Mouse (Mus musculus): ENCODE measurements around the gene Rgs7bp. TPM values are rescaled to one million over a fixed set of nuclear protein-coding genes. Genes with fewer than 3 reads are reported as not detected.
"Not testable (repeated sequence)": the region's sequence is repeated elsewhere in the genome, so short reads cannot be mapped to it uniquely, and the experiment has no call there.

Gene Rgs7bp
- polyA plus RNA-seq, 1 experiment from 2014 or later = 0.91 TPM

GRCm38 (mm10) chr13:104916106-104916505 is 138.6 kb downstream of the Rgs7bp start:
- no peak overlapping the region for H3K4me3 ChIP-seq
- no peaks in the 10 kb centered on the region for H3K4me1 ChIP-seq
- no peaks in the 10 kb centered on the region for H3K9me3 ChIP-seq
- WGBS = 85% methylated on average over 2 of the region's 2 CpGs
- DNase-seq (ENCODE audit: low spot score) = no peak
- no peaks in the 10 kb centered on the region for H3K27me3 ChIP-seq (replicated peaks; ENCODE audit: low read depth, poor library complexity, severe bottlenecking)
- no peaks in the 10 kb centered on the region for H3K36me3 ChIP-seq (replicated peaks)
- H3K27ac ChIP-seq (replicated peaks) = no peak overlapping the region

- H3K27ac ChIP-seq (replicated peaks) = no peak overlapping the region
- DNase-seq (ENCODE audit: low spot score) = no peak
- no peak overlapping the region for H3K4me3 ChIP-seq
- no peaks in the 10 kb centered on the region for H3K4me1 ChIP-seq
- H3K36me3 ChIP-seq (replicated peaks) = no peaks in the 10 kb centered on the region
- H3K9me3 ChIP-seq = no peaks in the 10 kb centered on the region
- WGBS = 89% methylated on average over 17 of the region's 17 CpGs
- H3K27me3 ChIP-seq (replicated peaks; ENCODE audit: low read depth, poor library complexity, severe bottlenecking) = no peaks in the 10 kb centered on the region
These were observed 140.3 kb downstream of the Rgs7bp start for GRCm38 (mm10) chr13:104914288-104914895.

GRCm38 (mm10) chr13:104911626-104912025 is 143.1 kb downstream of the Rgs7bp start:
- H3K27ac ChIP-seq (replicated peaks); H3K36me3 ChIP-seq (replicated peaks); H3K9me3 ChIP-seq; H3K4me1 ChIP-seq; H3K4me3 ChIP-seq; DNase-seq (ENCODE audit: low spot score); H3K27me3 ChIP-seq (replicated peaks; ENCODE audit: low read depth, poor library complexity, severe bottlenecking): not testable (repeated sequence)
- WGBS = 69% methylated on average over 5 of the region's 5 CpGs

- H3K4me1 ChIP-seq; H3K27ac ChIP-seq (replicated peaks); H3K27me3 ChIP-seq (replicated peaks; ENCODE audit: low read depth, poor library complexity, severe bottlenecking); DNase-seq (ENCODE audit: low spot score); H3K36me3 ChIP-seq (replicated peaks); H3K9me3 ChIP-seq; H3K4me3 ChIP-seq: not testable (repeated sequence)
- WGBS = 91% methylated on average over 1 of the region's 1 CpGs
These were observed 143.7 kb downstream of the Rgs7bp start for GRCm38 (mm10) chr13:104911006-104911405.

- Histone ChIP-seq H3K27me3 (replicated peaks; ENCODE audit: low read depth, poor library complexity, severe bottlenecking) (no peaks in the 10 kb centered on the region), H3K4me1 (no peaks in the 10 kb centered on the region), H3K27ac (replicated peaks) (no peak overlapping the region), H3K36me3 (replicated peaks) (no peaks in the 10 kb centered on the region), H3K9me3 (no peaks in the 10 kb centered on the region), H3K4me3 (no peak overlapping the region)
- no peak for DNase-seq (ENCODE audit: low spot score)
- 67% methylated on average over 7 of the region's 7 CpGs for WGBS
These were observed 146.0 kb downstream of the Rgs7bp start for GRCm38 (mm10) chr13:104908691-104909090.

Other genes starting within 250 kb of the Rgs7bp start
- gene Cwc27, start 237.8 kb downstream of the Rgs7bp start, polyA plus RNA-seq (2016; fragmentation: Nextera tagmentation; extraction: Ambion mirVana) = 33.3 and 36.2 TPM in 2 replicates
- 0.33 and 0.41 TPM in 2 replicates for gene Shisal2b, start 191.0 kb downstream of the Rgs7bp start, polyA plus RNA-seq (2016; fragmentation: Nextera tagmentation; extraction: Ambion mirVana)
- gene 4933425L06Rik, start 27.2 kb upstream of the Rgs7bp start, polyA plus RNA-seq (2016; fragmentation: Nextera tagmentation; extraction: Ambion mirVana) = not detected in 2 replicates
- 5.8 and 7.0 TPM in 2 replicates for gene Rnf180, start 239.9 kb upstream of the Rgs7bp start, polyA plus RNA-seq (2016; fragmentation: Nextera tagmentation; extraction: Ambion mirVana)